Mouse (Mus musculus) stomach, embryonic 15.5 days (tissue): ENCODE data around the gene Abraxas1. TPM values are rescaled to one million over a fixed set of nuclear protein-coding genes. Genes with fewer than 3 reads are reported as not detected.

Source experiments
- ATAC-seq: fragments of 200-750 bp; cut with Nextera tagmentation; 2 replicates; pipeline ENCODE4 v1.8.0; 2017; ENCODE audit warnings: low read depth, moderate number of reproducible peaks, moderate TSS enrichment; ENCODE audit not compliant: insufficient read depth, low FRiP score
- H3K27ac ChIP-seq: fragments of 300-500 bp; sonication (generic); 2 replicates; pipeline ENCODE4 v1.5.1; 2015; ENCODE audit warnings: mild to moderate bottlenecking, inconsistent platforms
- H3K27me3 ChIP-seq: fragments of 300-500 bp; sonication (generic); replicated peaks from 2 replicates; pipeline ENCODE4 v1.6.1; 2015; ENCODE audit warnings: inconsistent platforms
- H3K36me3 ChIP-seq: fragments of 300-500 bp; sonication (generic); 2 replicates; pipeline ENCODE4 v1.6.1; 2015; ENCODE audit warnings: inconsistent platforms
- H3K4me1 ChIP-seq: fragments of 300-500 bp; sonication (generic); 2 replicates; pipeline ENCODE4 v1.6.1; 2015; ENCODE audit warnings: inconsistent platforms
- H3K4me2 ChIP-seq: fragments of 300-500 bp; sonication (generic); 2 replicates; pipeline ENCODE4 v1.6.1; 2015; ENCODE audit warnings: mild to moderate bottlenecking, inconsistent platforms
- H3K4me3 ChIP-seq: fragments of 300-500 bp; sonication (generic); replicated peaks from 2 replicates; pipeline ENCODE4 v1.5.1; 2015; ENCODE audit warnings: inconsistent platforms
- H3K9ac ChIP-seq: fragments of 300-500 bp; sonication (generic); 2 replicates; pipeline ENCODE4 v1.6.1; 2015; ENCODE audit warnings: inconsistent platforms
- H3K9me3 ChIP-seq: fragments of 300-500 bp; sonication (generic); 2 replicates; pipeline ENCODE4 v1.6.1; 2016; ENCODE audit warnings: inconsistent platforms
- WGBS: fragments of 180-500 bp; shearing (Covaris S2); methylation state at CpG from one replicate; pipeline ENCODE4 v1.1.7; 2015; 5-methylcytosine and 5-hydroxymethylcytosine counted together
- polyA plus RNA-seq: library from polyadenylated mRNA; unstranded; fragments of >200 nt; fragmentation: Nextera tagmentation; extraction: Ambion mirVana; gene quantifications from 2 replicates; pipeline ENCODE4 v1.2.1, GENCODE M21; 2015

Gene Abraxas1
- polyA plus RNA-seq, 1 experiment from 2014 or later, result 27.9 TPM

GRCm38 (mm10) chr5:100819568-100820480 lies 941 bp downstream of the Abraxas1 start:
- ATAC-seq, result no peak
- peak overlapping the region; percentile 84 for H3K4me2 ChIP-seq
- H3K27ac ChIP-seq, result 0 out of 2 replicates have a peak overlapping the region, but pooled peaks have one; percentile 83
- WGBS, result 27% methylated on average over 16 of the region's 16 CpGs
- peak overlapping the region; percentile 79 for H3K4me3 ChIP-seq
- no peaks in the 10 kb centered on the region for H3K27me3 ChIP-seq
- peak overlapping the region; percentile 94 for H3K9ac ChIP-seq
- H3K4me1 ChIP-seq, result no peaks in the 10 kb centered on the region
- peaks cover under 1% of the 10 kb centered on the region; the same call in 1 of the 2 replicates for H3K36me3 ChIP-seq
- H3K9me3 ChIP-seq, result no peaks in the 10 kb centered on the region

GRCm38 (mm10) chr5:100818341-100818740 lies 2.4 kb downstream of the Abraxas1 start:
- H3K27me3 ChIP-seq, result no peaks in the 10 kb centered on the region
- H3K4me2 ChIP-seq, result no peak overlapping the region
- ATAC-seq, result no peak
- no peak overlapping the region for H3K27ac ChIP-seq
- no peaks in the 10 kb centered on the region for H3K4me1 ChIP-seq
- peaks cover 4% of the 10 kb centered on the region; the same call in 1 of the 2 replicates for H3K36me3 ChIP-seq
- 43% methylated on average over 4 of the region's 4 CpGs for WGBS
- H3K9me3 ChIP-seq, result no peaks in the 10 kb centered on the region
- H3K4me3 ChIP-seq, result no peak overlapping the region
- H3K9ac ChIP-seq, result no peak overlapping the region

DNA sequence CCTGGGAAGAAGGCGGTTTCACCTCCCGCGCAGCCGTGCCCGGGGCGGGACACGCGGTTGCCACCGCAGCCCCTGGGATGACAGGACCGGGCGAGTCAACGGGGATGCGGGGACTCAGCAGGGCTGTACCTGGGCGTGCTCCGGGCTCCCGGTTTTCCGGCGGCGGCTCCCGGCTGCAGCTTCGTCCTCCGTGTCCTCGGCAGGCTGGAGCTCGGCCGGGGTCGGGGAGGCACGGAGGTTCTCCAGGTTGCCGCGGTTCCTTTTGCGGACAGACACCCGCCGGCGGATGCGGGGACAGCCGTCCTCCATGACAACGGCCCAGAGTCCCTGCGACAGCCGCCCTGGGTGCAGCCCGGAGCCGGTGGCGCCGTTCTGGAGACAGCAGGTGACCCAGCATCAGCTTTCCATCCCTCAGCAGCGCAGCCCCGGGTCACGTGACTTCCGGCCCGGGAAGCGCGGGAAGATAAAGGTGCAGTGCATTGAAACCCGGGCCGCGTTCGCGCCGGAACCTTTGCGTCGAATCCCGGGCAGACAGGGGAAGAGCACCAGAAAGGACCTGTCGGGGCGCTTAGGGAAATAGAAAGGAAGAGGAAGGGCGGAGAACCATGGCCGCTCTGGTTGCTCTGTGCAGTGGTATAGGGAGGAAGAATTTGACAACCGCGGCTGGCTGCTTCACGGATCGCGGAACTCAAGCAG lies 22.5 kb downstream of the Abraxas1 start, which contains the start of the genes Helq and Mrps18c:
TSS of gene Helq (minus strand) at position 434 of the 696 bp plus-strand sequence.
TSS of gene Mrps18c (plus strand) at position 463 of the 696 bp plus-strand sequence.
- Histone ChIP-seq H3K4me3 (peak within 1 kb of the TSS; percentile 62), H3K4me1 (peaks cover 5% of the 10 kb centered on the region; the same call in 1 of the 2 replicates), H3K9ac (peak within 1 kb of the TSS; percentile 80), H3K27ac (no peak within 1 kb of the TSS), H3K36me3 (peaks cover 19% of the 10 kb centered on the region), H3K4me2 (peak within 1 kb of the TSS; percentile 92), H3K27me3 (no peaks in the 10 kb centered on the region), H3K9me3 (no peaks in the 10 kb centered on the region)
- ATAC-seq, result peak; percentile 95
- WGBS, result under 1% methylated on average over 67 of the region's 67 CpGs

GRCm38 (mm10) chr5:100794084-100794483 lies 26.7 kb downstream of the Abraxas1 start:
- Histone ChIP-seq H3K4me3 (no peak overlapping the region), H3K4me2 (no peak overlapping the region), H3K9ac (no peak overlapping the region), H3K36me3 (peaks cover 23% of the 10 kb centered on the region), H3K27me3 (no peaks in the 10 kb centered on the region), H3K4me1 (peaks cover 5% of the 10 kb centered on the region; the same call in 1 of the 2 replicates), H3K27ac (no peak overlapping the region), H3K9me3 (no peaks in the 10 kb centered on the region)
- ATAC-seq, result no peak
- 71% methylated on average over 5 of the region's 5 CpGs for WGBS

DNA sequence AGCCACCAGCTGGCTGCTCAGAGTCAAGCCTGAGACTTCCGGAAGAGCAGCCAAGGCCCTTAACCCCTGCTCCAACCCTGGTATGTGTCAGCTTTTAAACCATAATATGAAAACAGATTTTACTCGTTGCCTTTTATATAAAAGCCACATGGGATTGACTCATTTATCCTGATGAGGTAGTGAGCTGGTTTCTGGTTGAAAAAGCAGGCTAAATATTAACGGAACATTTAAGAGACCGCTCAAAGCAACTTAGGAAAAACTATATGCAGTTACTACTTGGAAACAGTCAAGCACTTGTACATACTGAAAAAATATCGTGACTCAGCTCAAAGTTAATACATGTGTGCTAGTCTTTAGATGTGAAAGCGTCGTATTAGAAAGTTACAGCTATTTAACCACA lies 28.5 kb downstream of the Abraxas1 start:
- Histone ChIP-seq H3K9me3 (no peaks in the 10 kb centered on the region), H3K36me3 (peaks cover 39% of the 10 kb centered on the region), H3K27ac (no peak overlapping the region), H3K4me2 (no peak overlapping the region), H3K9ac (no peak overlapping the region), H3K4me3 (no peak overlapping the region), H3K27me3 (no peaks in the 10 kb centered on the region), H3K4me1 (peaks cover under 1% of the 10 kb centered on the region; the same call in 1 of the 2 replicates)
- WGBS, result 78% methylated on average over 7 of the region's 7 CpGs
- ATAC-seq, result no peak

DNA sequence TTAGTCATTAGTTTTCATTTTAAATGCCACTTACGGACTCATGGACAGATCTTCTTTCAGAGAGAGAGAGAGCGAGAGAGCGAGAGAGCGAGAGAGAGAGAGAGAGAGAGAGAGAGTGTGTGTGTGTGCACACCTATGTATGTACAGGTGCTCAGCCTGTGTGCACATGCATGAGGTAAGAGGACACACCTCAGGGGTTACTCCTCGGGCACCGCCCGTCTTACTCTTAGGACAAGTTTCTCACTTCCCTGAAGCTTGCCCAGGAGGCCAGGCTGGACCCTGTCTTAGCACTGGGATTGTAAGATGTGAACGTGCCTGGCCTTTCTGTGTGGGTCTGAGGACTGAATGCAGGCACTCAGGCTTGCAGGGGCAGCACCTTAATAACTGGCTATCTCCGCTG lies 33.2 kb downstream of the Abraxas1 start:
- Histone ChIP-seq H3K9ac (no peak overlapping the region), H3K36me3 (peaks cover 37% of the 10 kb centered on the region), H3K4me2 (no peak overlapping the region), H3K27ac (no peak overlapping the region), H3K4me3 (no peak overlapping the region), H3K27me3 (no peaks in the 10 kb centered on the region), H3K4me1 (no peaks in the 10 kb centered on the region), H3K9me3 (no peaks in the 10 kb centered on the region)
- ATAC-seq, result no peak
- WGBS, result 92% methylated on average over 9 of the region's 9 CpGs

GRCm38 (mm10) chr5:100779002-100779401 lies 41.8 kb downstream of the Abraxas1 start:
- no peaks in the 10 kb centered on the region for H3K27me3 ChIP-seq
- WGBS, result 96% methylated on average over 13 of the region's 13 CpGs
- peaks cover 13% of the 10 kb centered on the region; the same call in 1 of the 2 replicates for H3K36me3 ChIP-seq
- no peak overlapping the region for H3K4me3 ChIP-seq
- H3K27ac ChIP-seq, result no peak overlapping the region
- no peaks in the 10 kb centered on the region for H3K9me3 ChIP-seq
- no peak overlapping the region for H3K9ac ChIP-seq
- no peak for ATAC-seq
- H3K4me1 ChIP-seq, result no peaks in the 10 kb centered on the region
- H3K4me2 ChIP-seq, result no peak overlapping the region

- H3K9me3 ChIP-seq, result no peaks in the 10 kb centered on the region
- H3K4me1 ChIP-seq, result no peaks in the 10 kb centered on the region
- 91% methylated on average over 5 of the region's 5 CpGs for WGBS
- H3K4me2 ChIP-seq, result no peak overlapping the region
- peaks cover 7% of the 10 kb centered on the region; the same call in 1 of the 2 replicates for H3K36me3 ChIP-seq
- no peak overlapping the region for H3K4me3 ChIP-seq
- H3K27me3 ChIP-seq, result no peaks in the 10 kb centered on the region
- ATAC-seq, result no peak
- no peak overlapping the region for H3K27ac ChIP-seq
- H3K9ac ChIP-seq, result no peak overlapping the region
These were observed 43.9 kb downstream of the Abraxas1 start for GRCm38 (mm10) chr5:100776900-100777299.

DNA sequence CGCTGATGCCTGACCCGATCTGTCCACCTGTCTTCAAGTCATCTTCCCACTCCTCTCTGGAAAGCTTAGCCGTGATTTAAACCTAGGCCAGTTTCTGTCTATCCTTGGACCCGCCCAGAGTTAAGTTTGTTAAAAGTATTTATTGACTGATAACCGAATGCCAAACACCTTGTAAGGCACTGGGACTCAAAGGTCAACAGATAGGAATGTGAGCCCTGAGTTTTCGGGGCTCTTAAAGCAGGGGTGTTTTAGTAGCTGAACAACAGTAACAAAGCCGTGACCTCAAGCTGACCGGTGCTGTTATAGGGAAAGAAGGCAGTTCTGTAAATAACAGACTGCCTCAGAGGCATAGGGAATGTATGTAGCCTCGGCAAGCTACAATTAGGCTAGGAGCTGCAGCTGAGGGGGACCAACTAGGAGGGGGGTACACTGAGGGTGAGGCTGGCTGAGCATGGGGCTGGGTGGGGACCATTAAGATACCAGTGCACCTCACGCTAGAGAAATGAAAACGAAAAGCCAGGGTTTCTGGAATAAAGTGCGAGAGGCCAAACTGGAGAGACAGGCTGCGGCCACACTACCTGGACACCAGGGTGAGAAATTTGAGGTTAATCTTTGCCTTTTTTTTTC lies 44.9 kb downstream of the Abraxas1 start:
- Histone ChIP-seq H3K27me3 (no peaks in the 10 kb centered on the region), H3K27ac (no peak overlapping the region), H3K9ac (no peak overlapping the region), H3K4me3 (no peak overlapping the region), H3K4me2 (no peak overlapping the region), H3K4me1 (no peaks in the 10 kb centered on the region), H3K36me3 (peaks cover 4% of the 10 kb centered on the region; the same call in 1 of the 2 replicates), H3K9me3 (no peaks in the 10 kb centered on the region)
- WGBS, result 65% methylated on average over 13 of the region's 13 CpGs
- peak; percentile 39; the same call in 1 of the 2 replicates for ATAC-seq

- WGBS, result 87% methylated on average over 4 of the region's 4 CpGs
These were observed 49.2 kb downstream of the Abraxas1 start for GRCm38 (mm10) chr5:100771575-100771974.

DNA sequence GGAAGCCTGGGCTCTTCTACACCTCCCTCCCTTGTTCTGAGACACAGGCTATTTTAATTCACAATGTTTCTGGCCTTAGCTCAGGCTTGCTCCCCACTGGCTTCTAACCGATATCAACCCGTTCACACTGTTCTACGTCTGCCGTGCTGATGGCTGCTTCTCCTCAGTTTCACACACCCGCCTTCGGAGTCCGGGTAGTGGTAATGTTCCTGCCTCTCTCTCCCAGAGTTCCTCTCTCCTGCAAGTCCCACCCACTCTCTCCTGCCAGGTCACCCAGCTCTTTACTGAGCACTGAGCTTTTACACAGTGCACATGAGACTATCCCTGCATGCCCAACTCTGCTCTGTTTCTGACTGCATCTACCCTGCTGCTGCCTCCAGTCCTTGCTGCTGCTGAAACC lies 54.7 kb downstream of the Abraxas1 start:
- Histone ChIP-seq H3K4me1 (no peaks in the 10 kb centered on the region), H3K27me3 (no peaks in the 10 kb centered on the region), H3K4me2 (no peak overlapping the region), H3K36me3 (peaks cover 32% of the 10 kb centered on the region), H3K9ac (no peak overlapping the region), H3K4me3 (no peak overlapping the region), H3K27ac (no peak overlapping the region), H3K9me3 (no peaks in the 10 kb centered on the region)
- ATAC-seq, result no peak
- 94% methylated on average over 7 of the region's 7 CpGs for WGBS

More at GRCm38 (mm10) chr5:100771575-100771974, 49.2 kb downstream of the Abraxas1 start:
- Histone ChIP-seq H3K4me3 (no peak overlapping the region), H3K4me2 (no peak overlapping the region), H3K27ac (no peak overlapping the region), H3K9ac (no peak overlapping the region), H3K27me3 (no peaks in the 10 kb centered on the region), H3K4me1 (no peaks in the 10 kb centered on the region), H3K36me3 (peaks cover 12% of the 10 kb centered on the region; the same call in 1 of the 2 replicates), H3K9me3 (no peaks in the 10 kb centered on the region)
- no peak for ATAC-seq
